In the genomic region with DNA sequence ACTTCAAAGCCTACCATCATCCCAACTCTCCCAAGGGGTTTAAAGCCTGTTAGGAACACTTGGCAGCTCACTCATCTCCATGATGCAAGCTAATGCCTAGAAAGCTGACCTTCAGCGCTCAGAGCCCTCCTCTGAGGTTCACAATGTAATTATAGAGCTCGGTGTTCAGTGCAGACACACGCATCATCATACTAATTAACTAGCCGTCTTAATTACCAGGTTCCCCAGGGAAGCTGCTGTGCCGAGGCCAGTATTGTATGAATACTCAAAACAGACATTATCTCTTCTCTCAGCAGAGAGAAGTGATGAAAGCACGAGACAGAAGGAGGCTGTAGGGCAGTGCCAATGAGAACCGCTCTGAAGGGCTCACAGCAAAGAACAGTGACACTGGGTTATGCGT, we compare ENCODE assay signal across 16 mouse cellular contexts.
A peak's percentile ranks its signal among the peaks of the same experiment; 100 is the strongest.
DNase-seq lines count a peak whose midpoint lies in the region; ATAC-seq lines count a peak whose summit lies in the region.
"Had no signal": no experiment of that assay in that cellular context is flagged by ENCODE, and none has a peak within 500 bp of the region (broad histone marks: within the 10 kb centered on the region; RNA-seq: fewer than 3 reads in every experiment).

No protein-coding gene starts in this region.

- H3K4me3 ChIP-seq in embryonic facial prominence, embryonic 12.5 days, result no peak overlapping the region
- no peak overlapping the region for H3K4me3 ChIP-seq in embryonic facial prominence, embryonic 10.5 days
- H3K4me3 ChIP-seq in forebrain, embryonic 13.5 days, result no peak overlapping the region
- no peak overlapping the region for H3K4me3 ChIP-seq in hindbrain, embryonic 16.5 days (ENCODE audit: low read length)
- no peak overlapping the region for H3K4me3 ChIP-seq in neural tube, embryonic 13.5 days
- H3K4me3 ChIP-seq: heart, embryonic 13.5 days had no signal

- DNase-seq in embryonic facial prominence, embryonic 10.5 days (ENCODE audit: low spot score), result no peak
- DNase-seq in layer of hippocampus, adult 11-12 months (ENCODE audit: low spot score), result no peak
- DNase-seq in heart, adult 9 months (ENCODE audit: low spot score in 2 of 2), result no peak
- DNase-seq: cerebellum, adult 11-12 months; heart, postnatal 4 days; kidney, adult 11 months; right cerebral cortex, postnatal 14 days had no signal

- WGBS in embryonic facial prominence, embryonic 12.5 days, result 71% methylated on average over 8 of the region's 8 CpGs
- 78% methylated on average over 8 of the region's 8 CpGs for WGBS in embryonic facial prominence, embryonic 10.5 days
- 29% methylated on average over 8 of the region's 8 CpGs for WGBS in forebrain, embryonic 13.5 days
- 30% methylated on average over 8 of the region's 8 CpGs for WGBS in hindbrain, embryonic 16.5 days
- 44% methylated on average over 8 of the region's 8 CpGs for WGBS in neural tube, embryonic 13.5 days

- H3K4me2 ChIP-seq in embryonic facial prominence, embryonic 12.5 days (replicated peaks), result no peak overlapping the region
- H3K4me2 ChIP-seq in forebrain, embryonic 13.5 days, result no peak overlapping the region
- H3K4me2 ChIP-seq in hindbrain, embryonic 16.5 days (ENCODE audit: low read length), result no peak overlapping the region
- H3K4me2 ChIP-seq in neural tube, embryonic 13.5 days, result no peak overlapping the region
- H3K4me2 ChIP-seq: heart, embryonic 13.5 days had no signal

- no peaks in the 10 kb centered on the region for H3K27me3 ChIP-seq in embryonic facial prominence, embryonic 12.5 days
- H3K27me3 ChIP-seq in embryonic facial prominence, embryonic 10.5 days (replicated peaks; ENCODE audit: low read depth, poor library complexity, severe bottlenecking), result no peaks in the 10 kb centered on the region
- no peaks in the 10 kb centered on the region for H3K27me3 ChIP-seq in forebrain, embryonic 13.5 days
- no peaks in the 10 kb centered on the region for H3K27me3 ChIP-seq in hindbrain, embryonic 16.5 days (replicated peaks; ENCODE audit: control insufficient read depth, insufficient read depth, low read length)
- H3K27me3 ChIP-seq in neural tube, embryonic 13.5 days, result no peaks in the 10 kb centered on the region
- H3K27me3 ChIP-seq: heart, embryonic 13.5 days; Patski had no signal

- no peaks in the 10 kb centered on the region for H3K36me3 ChIP-seq in embryonic facial prominence, embryonic 12.5 days
- H3K36me3 ChIP-seq in embryonic facial prominence, embryonic 10.5 days (replicated peaks), result no peaks in the 10 kb centered on the region
- H3K36me3 ChIP-seq in forebrain, embryonic 13.5 days (ENCODE audit: poor library complexity, severe bottlenecking), result no peaks in the 10 kb centered on the region
- no peaks in the 10 kb centered on the region for H3K36me3 ChIP-seq in hindbrain, embryonic 16.5 days (ENCODE audit: control insufficient read depth, insufficient read depth, low read length)
- no peaks in the 10 kb centered on the region for H3K36me3 ChIP-seq in neural tube, embryonic 13.5 days
- H3K36me3 ChIP-seq: heart, embryonic 13.5 days had no signal

- ATAC-seq in embryonic facial prominence, embryonic 12.5 days (ENCODE audit: insufficient number of reproducible peaks, insufficient read depth, low FRiP score, low TSS enrichment), result 0 out of 2 replicates have a peak, but pooled peaks have one; percentile 22
- peak; percentile 85 for ATAC-seq in forebrain, embryonic 13.5 days
- ATAC-seq in hindbrain, embryonic 16.5 days, result peak; percentile 91
- peak; percentile 83 for ATAC-seq in neural tube, embryonic 13.5 days (ENCODE audit: low read depth)
- no peak for ATAC-seq in megakaryocyte-erythroid progenitor cell, adult 5-6 weeks (replicated peaks; ENCODE audit: low FRiP score, low TSS enrichment, poor library complexity, severe bottlenecking)
- ATAC-seq: lung, postnatal 0 days; Patski had no signal

- no peak overlapping the region for H3K27ac ChIP-seq in embryonic facial prominence, embryonic 12.5 days
- no peak overlapping the region for H3K27ac ChIP-seq in embryonic facial prominence, embryonic 10.5 days (replicated peaks)
- peak overlapping the region; percentile 41 for H3K27ac ChIP-seq in forebrain, embryonic 13.5 days
- no peak overlapping the region for H3K27ac ChIP-seq in hindbrain, embryonic 16.5 days (ENCODE audit: low read depth, low read length)
- peak overlapping the region; percentile 57 for H3K27ac ChIP-seq in neural tube, embryonic 13.5 days (replicated peaks)
- H3K27ac ChIP-seq: heart, embryonic 13.5 days; liver, embryonic 14.5 days had no signal

- no peak overlapping the region for H3K9ac ChIP-seq in embryonic facial prominence, embryonic 12.5 days
- no peak overlapping the region for H3K9ac ChIP-seq in forebrain, embryonic 13.5 days
- H3K9ac ChIP-seq in hindbrain, embryonic 16.5 days (ENCODE audit: low read depth, low read length), result no peak overlapping the region
- H3K9ac ChIP-seq in neural tube, embryonic 13.5 days, result no peak overlapping the region
- H3K9ac ChIP-seq: heart, embryonic 13.5 days; liver, embryonic 14.5 days had no signal

- H3K4me1 ChIP-seq in embryonic facial prominence, embryonic 12.5 days, result no peaks in the 10 kb centered on the region
- no peaks in the 10 kb centered on the region for H3K4me1 ChIP-seq in embryonic facial prominence, embryonic 10.5 days
- peaks cover 7% of the 10 kb centered on the region; the same call in 1 of the 2 replicates for H3K4me1 ChIP-seq in forebrain, embryonic 13.5 days
- H3K4me1 ChIP-seq in hindbrain, embryonic 16.5 days (ENCODE audit: control insufficient read depth, insufficient read depth, low read depth, low read length), result no peaks in the 10 kb centered on the region; the same call in 1 of the 2 replicates
- peaks cover 6% of the 10 kb centered on the region; the same call in 1 of the 2 replicates for H3K4me1 ChIP-seq in neural tube, embryonic 13.5 days (replicated peaks)
- H3K4me1 ChIP-seq: heart, embryonic 13.5 days had no signal

- no peaks in the 10 kb centered on the region for H3K9me3 ChIP-seq in embryonic facial prominence, embryonic 12.5 days
- no peaks in the 10 kb centered on the region for H3K9me3 ChIP-seq in embryonic facial prominence, embryonic 10.5 days
- H3K9me3 ChIP-seq in forebrain, embryonic 13.5 days (replicated peaks), result no peaks in the 10 kb centered on the region
- H3K9me3 ChIP-seq in hindbrain, embryonic 16.5 days (ENCODE audit: control insufficient read depth, low read length), result no peaks in the 10 kb centered on the region
- H3K9me3 ChIP-seq in neural tube, embryonic 13.5 days, result 0 out of 2 replicates have a peak, but pooled peaks cover 4% of the 10 kb centered on the region

Comparison
In these comparisons a context has a peak if more than half of its experiments do, and no peak if none do; other contexts are left out.
1. H3K27ac ChIP-seq: peak in forebrain, embryonic 13.5 days (single experiment) and neural tube, embryonic 13.5 days (single experiment); none in embryonic facial prominence, embryonic 12.5 days (single experiment), embryonic facial prominence, embryonic 10.5 days (single experiment) and hindbrain, embryonic 16.5 days (single experiment).